Mouse (Mus musculus) thymus, adult 2 months (tissue): ENCODE measurements at regions not wholly inside any gene's neighbourhood (a gene's known extent, or its start where the extent isn't known, plus 50 kb on each side); places are given as distances from the start of the nearest gene placed in this dataset.

ENCODE experiments used
- CTCF ChIP-seq: fragments of 200-500 bp; IDR thresholded peaks from 2 replicates; pipeline ENCODE4 v1.5.1; 2012; ENCODE audit warnings: mild to moderate bottlenecking, control low read depth, low read length, moderate library complexity, borderline replicate concordance; ENCODE audit not compliant: control insufficient read depth, poor library complexity, insufficient read depth; ENCODE audit errors: extremely low read depth
- POLR2A ChIP-seq: fragments of 200-500 bp; IDR thresholded peaks from 2 replicates; pipeline ENCODE4 v1.6.1; 2012; ENCODE audit warnings: mild to moderate bottlenecking, low read length, control low read depth, moderate library complexity; ENCODE audit not compliant: control insufficient read depth, poor library complexity, insufficient read depth; ENCODE audit errors: extremely low read depth

DNA sequence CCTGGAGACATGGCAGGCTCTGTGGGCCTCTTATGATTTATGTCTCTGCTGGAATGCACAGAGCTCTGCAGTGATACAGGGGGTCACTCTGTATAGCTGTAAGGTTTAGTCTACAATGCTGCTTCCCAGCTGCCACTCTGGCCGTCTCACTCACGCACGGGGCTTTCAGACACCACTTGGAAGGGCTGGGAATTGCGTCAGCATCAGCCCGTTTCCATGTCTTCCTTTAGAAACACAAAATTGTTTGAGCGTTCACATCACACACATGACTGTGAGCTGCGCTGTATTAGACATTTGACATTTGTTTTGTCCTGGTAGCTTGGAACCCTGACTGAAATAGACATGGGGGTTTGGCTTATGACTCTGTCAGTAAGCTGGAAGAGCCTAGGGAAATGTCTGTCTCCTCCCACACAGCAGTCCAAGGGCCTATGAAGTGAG is 90.5 kb upstream of the Rbms3 start:
- TF ChIP-seq CTCF (no peak), POLR2A (no peak)
